10 mouse cellular contexts compared by ENCODE assay signal in the genomic region with DNA sequence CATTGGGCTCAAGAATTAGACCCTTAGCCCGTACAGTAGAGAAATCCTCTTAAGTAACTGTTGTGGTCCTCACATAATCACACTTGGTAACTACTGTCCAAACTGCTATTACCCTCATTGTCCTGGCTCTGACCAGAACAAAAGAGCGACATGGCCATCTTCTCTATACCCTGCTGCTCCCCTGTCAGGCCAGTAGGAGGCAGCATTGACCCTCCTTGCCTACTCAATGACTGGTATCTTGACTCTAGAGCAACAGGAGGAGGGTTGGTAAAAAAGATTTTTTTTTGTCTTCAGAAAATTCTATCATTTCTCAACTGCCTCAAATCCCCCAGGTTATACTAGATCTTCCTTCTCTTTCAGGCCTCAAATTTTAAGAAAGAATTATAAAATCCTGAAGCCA.
A peak's percentile ranks its signal among the peaks of the same experiment; 100 is the strongest.
DNase-seq lines count a peak whose midpoint lies in the region; ATAC-seq and TF ChIP-seq lines count a peak whose summit lies in the region.
"Had no signal": no experiment of that assay in that cellular context is flagged by ENCODE, and none has a peak within 500 bp of the region (broad histone marks: within the 10 kb centered on the region; RNA-seq: fewer than 3 reads in every experiment).

No protein-coding gene starts in this region.

- ATAC-seq in hindbrain, embryonic 11.5 days (ENCODE audit: low FRiP score): no peak
- ATAC-seq in hindbrain, embryonic 12.5 days (ENCODE audit: low FRiP score): no peak
- no peak for ATAC-seq in midbrain, embryonic 15.5 days (replicated peaks)

- TF ChIP-seq CTCF in C2C12 (IDR thresholded peaks at IDR 0.05; ENCODE audit: control insufficient read depth, insufficient read depth, insufficient read length): peak; percentile 21

- H3K27ac ChIP-seq in hindbrain, embryonic 11.5 days (ENCODE audit: low read depth, low read length): no peak overlapping the region
- H3K27ac ChIP-seq in hindbrain, embryonic 12.5 days: no peak overlapping the region
- no peak overlapping the region for H3K27ac ChIP-seq in limb, embryonic 10.5 days
- no peak overlapping the region for H3K27ac ChIP-seq in midbrain, embryonic 15.5 days
- H3K27ac ChIP-seq: embryonic facial prominence, embryonic 15.5 days; limb, embryonic 15.5 days had no signal

- H3K4me2 ChIP-seq in hindbrain, embryonic 11.5 days (replicated peaks; ENCODE audit: low read depth, low read length): no peak overlapping the region
- no peak overlapping the region for H3K4me2 ChIP-seq in hindbrain, embryonic 12.5 days (replicated peaks)
- no peak overlapping the region for H3K4me2 ChIP-seq in midbrain, embryonic 15.5 days
- H3K4me2 ChIP-seq: embryonic facial prominence, embryonic 15.5 days; limb, embryonic 15.5 days had no signal

- H3K79me2 ChIP-seq in C2C12 (ENCODE audit: control insufficient read depth, insufficient read depth): no peaks in the 10 kb centered on the region

- H3ac ChIP-seq in C2C12 (ENCODE audit: control insufficient read depth, insufficient read length, low read depth): no peak overlapping the region

- H3K9ac ChIP-seq in hindbrain, embryonic 11.5 days (ENCODE audit: low read depth, low read length): no peak overlapping the region
- H3K9ac ChIP-seq in hindbrain, embryonic 12.5 days: no peak overlapping the region
- no peak overlapping the region for H3K9ac ChIP-seq in midbrain, embryonic 15.5 days
- H3K9ac ChIP-seq: embryonic facial prominence, embryonic 15.5 days; limb, embryonic 15.5 days had no signal

- H3K36me3 ChIP-seq in hindbrain, embryonic 11.5 days (ENCODE audit: control insufficient read depth, insufficient read depth, low read length): no peaks in the 10 kb centered on the region
- no peaks in the 10 kb centered on the region for H3K36me3 ChIP-seq in hindbrain, embryonic 12.5 days
- no peaks in the 10 kb centered on the region for H3K36me3 ChIP-seq in C2C12 (ENCODE audit: control insufficient read depth, insufficient read depth)
- no peaks in the 10 kb centered on the region for H3K36me3 ChIP-seq in limb, embryonic 10.5 days
- no peaks in the 10 kb centered on the region for H3K36me3 ChIP-seq in midbrain, embryonic 15.5 days (replicated peaks)
- H3K36me3 ChIP-seq: embryonic facial prominence, embryonic 15.5 days; limb, embryonic 15.5 days had no signal

- 56% methylated on average over 2 of the region's 2 CpGs for WGBS in hindbrain, embryonic 11.5 days
- WGBS in hindbrain, embryonic 12.5 days: 53% methylated on average over 2 of the region's 2 CpGs
- 61% methylated on average over 2 of the region's 2 CpGs for WGBS in limb, embryonic 10.5 days
- WGBS in midbrain, embryonic 15.5 days: 54% methylated on average over 2 of the region's 2 CpGs

- peak; percentile 45 for DNase-seq in hindbrain, embryonic 11.5 days (ENCODE audit: low spot score)
- DNase-seq in ZHBTc4 (ENCODE audit: low read depth, low spot score): peak; percentile 77
- peak; percentile 55 to 65 for DNase-seq in cerebellum, postnatal 25 days
- peak; percentile 53 for DNase-seq in limb, embryonic 10.5 days (ENCODE audit: low spot score)
- peak; percentile 31 for DNase-seq in thymus, postnatal 14 days

- no peaks in the 10 kb centered on the region for H3K27me3 ChIP-seq in hindbrain, embryonic 11.5 days (ENCODE audit: control insufficient read depth, insufficient read depth, low read length)
- H3K27me3 ChIP-seq in hindbrain, embryonic 12.5 days: no peaks in the 10 kb centered on the region
- no peaks in the 10 kb centered on the region for H3K27me3 ChIP-seq in C2C12 (ENCODE audit: control insufficient read depth, insufficient read depth, insufficient read length)
- no peaks in the 10 kb centered on the region for H3K27me3 ChIP-seq in limb, embryonic 10.5 days (ENCODE audit: low read depth, poor library complexity, severe bottlenecking)
- no peaks in the 10 kb centered on the region for H3K27me3 ChIP-seq in midbrain, embryonic 15.5 days (replicated peaks)
- H3K27me3 ChIP-seq: embryonic facial prominence, embryonic 15.5 days; limb, embryonic 15.5 days had no signal

- no peaks in the 10 kb centered on the region for H3K79me3 ChIP-seq in C2C12 (ENCODE audit: low read depth)

- no peaks in the 10 kb centered on the region for H3K4me1 ChIP-seq in hindbrain, embryonic 11.5 days (replicated peaks; ENCODE audit: control insufficient read depth, insufficient read depth, low read length)
- no peaks in the 10 kb centered on the region for H3K4me1 ChIP-seq in hindbrain, embryonic 12.5 days
- H3K4me1 ChIP-seq in limb, embryonic 10.5 days: 0 out of 2 replicates have a peak, but pooled peaks cover 4% of the 10 kb centered on the region
- H3K4me1 ChIP-seq in midbrain, embryonic 15.5 days: no peaks in the 10 kb centered on the region
- H3K4me1 ChIP-seq: embryonic facial prominence, embryonic 15.5 days; limb, embryonic 15.5 days had no signal

- no peaks in the 10 kb centered on the region for H3K9me3 ChIP-seq in hindbrain, embryonic 11.5 days (ENCODE audit: control insufficient read depth, low read length)
- H3K9me3 ChIP-seq in hindbrain, embryonic 12.5 days (replicated peaks): no peaks in the 10 kb centered on the region
- no peaks in the 10 kb centered on the region for H3K9me3 ChIP-seq in limb, embryonic 10.5 days (replicated peaks)
- no peaks in the 10 kb centered on the region for H3K9me3 ChIP-seq in midbrain, embryonic 15.5 days
- H3K9me3 ChIP-seq: embryonic facial prominence, embryonic 15.5 days; limb, embryonic 15.5 days had no signal

- no peak overlapping the region for H3K4me3 ChIP-seq in hindbrain, embryonic 11.5 days (ENCODE audit: low read depth, low read length)
- no peak overlapping the region for H3K4me3 ChIP-seq in hindbrain, embryonic 12.5 days
- no peak overlapping the region for H3K4me3 ChIP-seq in C2C12 (ENCODE audit: insufficient read depth, poor library complexity, severe bottlenecking)
- H3K4me3 ChIP-seq in limb, embryonic 10.5 days: no peak overlapping the region
- no peak overlapping the region for H3K4me3 ChIP-seq in midbrain, embryonic 15.5 days
- H3K4me3 ChIP-seq: embryonic facial prominence, embryonic 15.5 days; limb, embryonic 15.5 days had no signal

TF ChIP-seq in C2C12, 6 proteins besides CTCF, POLR2A, EP300 and RAD21:
- TF ChIP-seq MYOG (IDR thresholded peaks at IDR 0.05; ENCODE audit: control insufficient read depth, extremely low read depth, insufficient read length): no peak
- TF ChIP-seq FOSL1 (IDR thresholded peaks at IDR 0.05; ENCODE audit: insufficient read depth, low read length, poor library complexity, severe bottlenecking): no peak
- no peak for TF ChIP-seq USF1 (IDR thresholded peaks at IDR 0.05; ENCODE audit: low read depth)
- no peak for TF ChIP-seq MYOD1 (IDR thresholded peaks at IDR 0.05; ENCODE audit: control insufficient read depth, insufficient read length, low read depth)
- TF ChIP-seq MAX (IDR thresholded peaks at IDR 0.05): no peak
- TF ChIP-seq CEBPB (IDR thresholded peaks at IDR 0.05; ENCODE audit: low read depth): no peak
